8 mouse cellular contexts compared by ENCODE assay signal in genomic region chr10:94034876-94035657, GRCm38 (mm10). TPM values are rescaled to one million over a fixed set of nuclear protein-coding genes. Genes with fewer than 3 reads are reported as not detected.
DNase-seq lines count a peak whose midpoint lies in the region; ATAC-seq lines count a peak whose summit lies in the region.

No protein-coding gene starts in this region.

- no peaks in the 10 kb centered on the region for H3K27me3 ChIP-seq in hindbrain, embryonic 16.5 days (replicated peaks; ENCODE audit: control insufficient read depth, insufficient read depth, low read length)
- no peaks in the 10 kb centered on the region for H3K27me3 ChIP-seq in liver, embryonic 11.5 days (replicated peaks; ENCODE audit: control insufficient read depth, insufficient read depth, low read length)
- no peaks in the 10 kb centered on the region for H3K27me3 ChIP-seq in midbrain, embryonic 16.5 days (ENCODE audit: control insufficient read depth, insufficient read depth, low read depth, low read length)

- H3K9me3 ChIP-seq in hindbrain, embryonic 16.5 days (ENCODE audit: control insufficient read depth, low read length): no peaks in the 10 kb centered on the region
- no peaks in the 10 kb centered on the region for H3K9me3 ChIP-seq in liver, embryonic 11.5 days (ENCODE audit: control insufficient read depth, low read length)
- no peaks in the 10 kb centered on the region for H3K9me3 ChIP-seq in midbrain, embryonic 16.5 days (replicated peaks; ENCODE audit: control insufficient read depth, low read length, poor library complexity, severe bottlenecking)

- H3K4me1 ChIP-seq in hindbrain, embryonic 16.5 days (ENCODE audit: control insufficient read depth, insufficient read depth, low read depth, low read length): peaks cover 12% of the 10 kb centered on the region
- H3K4me1 ChIP-seq in liver, embryonic 11.5 days (replicated peaks; ENCODE audit: control insufficient read depth, insufficient read depth, low read length): peaks cover 14% of the 10 kb centered on the region
- H3K4me1 ChIP-seq in midbrain, embryonic 16.5 days (ENCODE audit: control insufficient read depth, insufficient read depth, low read length): peaks cover 33% of the 10 kb centered on the region

- DNase-seq in left cerebral cortex, adult 11 months (ENCODE audit: low spot score): peak; percentile 30
- no peak for DNase-seq in left cerebral cortex, adult 8-10 months (ENCODE audit: low spot score in 2 of 2)
- peak; percentile 70 for DNase-seq in adrenal gland, postnatal 25 days
- peak; percentile 78 for DNase-seq in liver, embryonic 11.5 days (ENCODE audit: low spot score)
- peak; percentile 67 for DNase-seq in urinary bladder, postnatal 14 days (ENCODE audit: low spot score)

- peak; percentile 83 for ATAC-seq in erythroid progenitor cell, adult 5-6 weeks (replicated peaks; ENCODE audit: low FRiP score, poor library complexity, severe bottlenecking)
- ATAC-seq in hindbrain, embryonic 16.5 days: peak; percentile 76
- peak; percentile 85 for ATAC-seq in liver, embryonic 11.5 days (replicated peaks; ENCODE audit: low FRiP score)
- ATAC-seq in midbrain, embryonic 16.5 days: peak; percentile 81

- H3K4me2 ChIP-seq in hindbrain, embryonic 16.5 days (ENCODE audit: low read length): peak overlapping the region; percentile 67
- peak overlapping the region; percentile 86 for H3K4me2 ChIP-seq in liver, embryonic 11.5 days
- H3K4me2 ChIP-seq in midbrain, embryonic 16.5 days (ENCODE audit: low read length): peak overlapping the region; percentile 82

- no peaks in the 10 kb centered on the region for H3K36me3 ChIP-seq in hindbrain, embryonic 16.5 days (ENCODE audit: control insufficient read depth, insufficient read depth, low read length)
- H3K36me3 ChIP-seq in liver, embryonic 11.5 days (ENCODE audit: control insufficient read depth, insufficient read depth, low read length): peaks cover 5% of the 10 kb centered on the region; the same call in 1 of the 2 replicates
- H3K36me3 ChIP-seq in midbrain, embryonic 16.5 days (ENCODE audit: control insufficient read depth, insufficient read depth, low read length): no peaks in the 10 kb centered on the region

- H3K27ac ChIP-seq in hindbrain, embryonic 16.5 days (ENCODE audit: low read depth, low read length): peak overlapping the region; percentile 86
- H3K27ac ChIP-seq in liver, embryonic 11.5 days (ENCODE audit: low read depth, low read length): no peak overlapping the region
- H3K27ac ChIP-seq in midbrain, embryonic 16.5 days (ENCODE audit: low read length): peak overlapping the region; percentile 88

- WGBS in hindbrain, embryonic 16.5 days: 1% methylated on average over 30 of the region's 30 CpGs
- 1% methylated on average over 30 of the region's 30 CpGs for WGBS in liver, embryonic 11.5 days
- under 1% methylated on average over 30 of the region's 30 CpGs for WGBS in midbrain, embryonic 16.5 days

- peak overlapping the region; percentile 92 for H3K4me3 ChIP-seq in hindbrain, embryonic 16.5 days (ENCODE audit: low read length)
- H3K4me3 ChIP-seq in liver, embryonic 11.5 days (ENCODE audit: low read depth, low read length): peak overlapping the region; percentile 88
- H3K4me3 ChIP-seq in midbrain, embryonic 16.5 days (ENCODE audit: low read depth, low read length): peak overlapping the region; percentile 70

- peak overlapping the region; percentile 95 for H3K9ac ChIP-seq in hindbrain, embryonic 16.5 days (ENCODE audit: low read depth, low read length)
- peak overlapping the region; percentile 82 for H3K9ac ChIP-seq in liver, embryonic 11.5 days (ENCODE audit: low read depth, low read length)
- H3K9ac ChIP-seq in midbrain, embryonic 16.5 days (ENCODE audit: low read depth, low read length): peak overlapping the region; percentile 88

RNA-seq across cellular contexts. Expression of gene Vezt, which starts 0.6 kb away (rescaled TPM):
- 10 to 100 TPM; 69.0 to 89.4 (median 83.1) TPM for total RNA-seq in left cerebral cortex, adult 8-10 months (2022)
- total RNA-seq in adrenal gland, postnatal 25 days (2021): 16.8 and 24.9 TPM in 2 replicates
- 18.0 and 25.6 TPM in 2 replicates for total RNA-seq in erythroid progenitor cell, adult 5-6 weeks (2015; ENCODE audit: low replicate concordance)
- 20.4 and 20.5 TPM in 2 replicates for total RNA-seq in erythroid progenitor cell, adult 5-6 weeks (2017; ENCODE audit: low replicate concordance)
- polyA plus RNA-seq in hindbrain, embryonic 16.5 days (2015; fragmentation: Nextera tagmentation; extraction: Ambion mirVana): 52.1 and 54.0 TPM in 2 replicates
- polyA plus RNA-seq in liver, embryonic 11.5 days (2014; fragmentation: Nextera tagmentation; extraction: Ambion mirVana): 18.9 and 19.7 TPM in 2 replicates
- 59.4 and 68.1 TPM in 2 replicates for polyA plus RNA-seq in midbrain, embryonic 16.5 days (2015; fragmentation: Nextera tagmentation; extraction: Ambion mirVana)

RNA-seq across cellular contexts. Expression of gene Fgd6, which starts 0.7 kb away (rescaled TPM):
- total RNA-seq in left cerebral cortex, adult 8-10 months (2022): 10 to 100 TPM in 2 of 4 experiments, 1 to 10 TPM in 2; 9.3 to 11.6 (median 10.5) TPM
- 6.3 and 8.4 TPM in 2 replicates for total RNA-seq in adrenal gland, postnatal 25 days (2021)
- 7.9 and 13.0 TPM in 2 replicates for total RNA-seq in erythroid progenitor cell, adult 5-6 weeks (2015; ENCODE audit: low replicate concordance)
- total RNA-seq in erythroid progenitor cell, adult 5-6 weeks (2017; ENCODE audit: low replicate concordance): 9.4 and 13.7 TPM in 2 replicates
- 2.2 and 2.5 TPM in 2 replicates for polyA plus RNA-seq in hindbrain, embryonic 16.5 days (2015; fragmentation: Nextera tagmentation; extraction: Ambion mirVana)
- polyA plus RNA-seq in liver, embryonic 11.5 days (2014; fragmentation: Nextera tagmentation; extraction: Ambion mirVana): 5.5 and 6.4 TPM in 2 replicates
- 1.8 and 2.9 TPM in 2 replicates for polyA plus RNA-seq in midbrain, embryonic 16.5 days (2015; fragmentation: Nextera tagmentation; extraction: Ambion mirVana)

Comparison
In these comparisons a context has a peak if more than half of its experiments do, and no peak if none do; other contexts are left out.
1. DNase-seq: peak in left cerebral cortex, adult 11 months (single experiment), adrenal gland, postnatal 25 days (single experiment), liver, embryonic 11.5 days (single experiment) and urinary bladder, postnatal 14 days (single experiment); none in left cerebral cortex, adult 8-10 months (0 of 2).
2. Peak in every context shown above with its lines, with median percentiles within 50 percentile points of each other: ATAC-seq, H3K4me2 ChIP-seq, H3K4me3 ChIP-seq and H3K9ac ChIP-seq.